Mouse (Mus musculus) skeletal muscle tissue, adult 2 months (tissue): ENCODE data around the gene Gm17416.

ENCODE experiments used
- DNase-seq: peaks from one replicate; pipeline ENCODE4 v3.0.0-alpha.2; 2012; ENCODE audit warnings: low read depth, low spot score

Gene Gm17416

GRCm38 (mm10) chr2:152604057-152604456 is 34.9 kb downstream of the Gm17416 start, which contains the start of gene Defb36:
Gene Defb36 (plus strand): TSS chr2:152604327.
- no peak for DNase-seq

DNA sequence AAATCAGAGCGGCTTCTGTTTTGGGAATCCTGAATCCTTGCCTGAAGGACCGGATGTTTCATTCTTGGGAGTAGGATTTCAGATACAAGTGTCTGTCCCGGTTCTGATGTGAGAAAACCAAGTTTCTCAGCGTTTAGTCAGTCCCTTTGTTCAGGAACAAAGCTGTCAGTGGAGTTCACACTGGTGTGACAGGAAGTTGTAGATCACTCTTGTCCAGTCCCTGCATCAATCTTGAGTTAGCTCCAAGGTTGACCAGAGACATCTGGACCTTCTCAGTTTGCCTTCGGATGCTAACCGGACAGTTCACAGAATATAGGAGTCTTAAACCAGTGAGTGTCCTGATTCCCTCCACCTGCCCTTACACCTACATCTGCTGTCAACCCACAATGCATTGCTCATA is 38.6 kb downstream of the Gm17416 start:
- no peak for DNase-seq

- DNase-seq, result no peak
Measured at GRCm38 (mm10) chr2:152608719-152609118, 39.6 kb downstream of the Gm17416 start.

DNA sequence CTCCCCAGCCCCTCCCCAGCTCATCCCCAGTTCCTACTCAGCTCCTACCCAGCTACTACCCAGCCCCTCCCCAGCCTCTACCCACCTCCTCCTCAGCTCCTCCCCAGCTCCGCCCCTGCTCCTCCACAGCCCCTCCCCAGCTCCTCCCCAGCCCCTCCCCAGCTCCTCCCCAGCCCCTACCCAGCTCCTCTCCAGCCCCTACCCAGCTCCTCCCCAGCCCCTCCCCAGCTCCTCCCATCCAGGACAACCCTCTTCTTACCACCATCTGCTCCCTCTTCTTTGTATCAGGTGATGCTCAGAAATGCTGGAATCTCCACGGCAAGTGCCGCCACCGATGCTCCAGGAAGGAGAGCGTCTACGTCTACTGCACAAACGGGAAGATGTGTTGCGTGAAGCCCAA is 43.1 kb downstream of the Gm17416 start:
- no peak for DNase-seq

DNA sequence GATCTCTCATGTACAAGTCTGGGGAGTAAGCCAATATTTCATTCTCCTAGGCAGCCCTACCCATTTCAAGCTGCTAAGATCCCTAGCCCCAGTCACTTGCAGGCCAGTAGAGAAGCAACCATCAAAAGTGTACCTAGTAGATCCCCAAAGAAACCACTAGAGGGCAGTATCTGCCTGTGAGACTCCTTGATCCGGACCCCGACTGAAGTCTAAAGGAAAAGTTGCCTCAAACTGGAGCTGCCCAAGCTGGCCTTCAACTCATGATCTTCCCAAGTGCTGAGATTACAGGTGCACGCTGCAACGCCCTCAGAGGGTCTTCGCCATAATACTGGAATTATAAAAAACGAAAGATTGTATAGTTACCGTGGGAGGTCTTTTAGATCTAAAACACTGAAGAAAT is 46.4 kb downstream of the Gm17416 start:
- DNase-seq, result peak; percentile 59

- DNase-seq, result no peak
Measured at GRCm38 (mm10) chr2:152616470-152616869, 47.3 kb downstream of the Gm17416 start.

DNA sequence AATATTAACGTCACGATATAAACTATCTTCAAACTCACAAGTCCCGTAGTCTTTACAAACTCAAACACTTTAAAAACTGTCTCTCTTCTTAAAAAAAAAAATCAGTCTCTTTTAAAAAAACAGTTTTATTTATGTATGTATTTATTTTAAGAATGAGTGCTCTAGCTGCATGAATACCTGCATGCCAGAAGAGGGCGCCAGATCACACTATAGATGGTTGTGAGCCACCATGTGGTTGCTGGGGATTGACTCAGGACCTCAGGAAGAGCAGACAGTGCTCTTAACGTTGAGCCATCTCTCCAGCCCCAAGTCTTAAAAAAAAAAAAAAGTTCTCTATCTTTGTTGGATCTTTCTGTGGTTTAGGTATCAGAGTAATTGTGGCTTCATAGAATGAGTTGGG is 48.2 kb downstream of the Gm17416 start:
- no peak for DNase-seq
